Comparison of ENCODE assay signal across 12 mouse cellular contexts in the genomic region with DNA sequence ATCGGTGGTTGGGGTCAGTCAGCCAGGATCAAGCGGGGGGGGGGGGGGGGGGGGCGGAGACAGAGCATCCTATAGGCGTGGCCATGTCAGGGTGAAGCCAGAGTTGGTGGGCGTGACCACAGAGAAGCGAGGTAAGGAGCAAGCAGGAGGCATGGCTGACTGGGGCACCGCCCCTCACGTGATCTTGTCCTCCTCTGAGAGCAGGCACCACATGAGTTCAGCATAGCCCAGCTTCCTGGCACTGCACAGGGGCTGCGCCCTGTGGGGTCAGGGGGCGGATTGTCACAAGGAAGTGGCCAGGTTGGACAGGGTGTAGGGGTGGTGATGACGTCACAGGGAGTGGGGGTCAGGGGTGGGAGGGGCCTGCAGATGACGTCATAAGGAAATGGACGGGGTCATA. TPM values are rescaled to one million over a fixed set of nuclear protein-coding genes. Genes with fewer than 3 reads are reported as not detected.
DNase-seq lines count a peak whose midpoint lies in the region; ATAC-seq and TF ChIP-seq lines count a peak whose summit lies in the region.
"Had no signal": no experiment of that assay in that cellular context is flagged by ENCODE, and none has a peak within 500 bp of the region (broad histone marks: within the 10 kb centered on the region; RNA-seq: fewer than 3 reads in every experiment).

No protein-coding gene starts in this region.

- peak overlapping the region; percentile 100 for H3K27ac ChIP-seq in ES-E14 (ENCODE audit: insufficient read depth, low read depth, low read length, poor library complexity, severe bottlenecking)
- H3K27ac ChIP-seq in heart, adult 2 months = no peak overlapping the region
- H3K27ac ChIP-seq: hindbrain, embryonic 15.5 days; left cerebral cortex, adult 2 months; liver, embryonic 15.5 days had no signal

- DNase-seq in cerebellum, adult 9-11 months = peak; percentile 56
- DNase-seq in cerebellum, postnatal 36 days = no peak
- DNase-seq in lung, postnatal 10 days = peak; percentile 28
- no peak for DNase-seq in lung, adult 18-20 months
- no peak for DNase-seq in ES-E14 (ENCODE audit: low read depth, low spot score)
- DNase-seq in natural killer cell, adult 2 months (ENCODE audit: low spot score in 2 of 2) = peak; percentile 29 to 38
- DNase-seq in heart, adult 2 months = no peak

- TF ChIP-seq EP300 in heart, adult 2 months (IDR thresholded peaks at IDR 0.05; ENCODE audit: insufficient read depth, low read depth, low read length) = no peak

- no peak for TF ChIP-seq CTCF in heart, adult 2 months (IDR thresholded peaks at IDR 0.05)

- no peak overlapping the region for H3K9ac ChIP-seq in ES-E14 (ENCODE audit: insufficient read depth, low read depth, low read length, poor library complexity, severe bottlenecking)
- H3K9ac ChIP-seq in heart, adult 2 months (ENCODE audit: low read depth, low read length) = no peak overlapping the region
- H3K9ac ChIP-seq: heart, embryonic 12.5 days; hindbrain, embryonic 15.5 days; liver, embryonic 15.5 days had no signal

- H3K79me2 ChIP-seq in heart, adult 2 months (replicated peaks; ENCODE audit: control insufficient read depth, insufficient read depth, low read length) = no peaks in the 10 kb centered on the region

- no peak for TF ChIP-seq POLR2A in heart, adult 2 months (IDR thresholded peaks at IDR 0.05; ENCODE audit: insufficient read depth, low read depth, low read length)

- ATAC-seq in erythroblast, adult 5-6 weeks (replicated peaks; ENCODE audit: low FRiP score, poor library complexity, severe bottlenecking) = no peak

- H3K9me3 ChIP-seq in ES-E14 (ENCODE audit: control insufficient read depth, insufficient read depth, low read depth, low read length) = no peaks in the 10 kb centered on the region

- 76% methylated on average over 11 of the region's 13 CpGs for WGBS in heart, adult 2 months

- H3K4me3 ChIP-seq in ES-E14 (ENCODE audit: insufficient read depth in 1 of 2, low read depth in 1 of 2, low read length in 2 of 2, poor library complexity in 1 of 2, severe bottlenecking in 1 of 2) = no peak overlapping the region
- no peak overlapping the region for H3K4me3 ChIP-seq in heart, adult 2 months
- H3K4me3 ChIP-seq: heart, embryonic 12.5 days; hindbrain, embryonic 15.5 days; left cerebral cortex, adult 2 months; liver, embryonic 15.5 days had no signal

- H3K27me3 ChIP-seq in heart, adult 2 months (ENCODE audit: control insufficient read depth, insufficient read depth, low read length) = no peaks in the 10 kb centered on the region
- H3K27me3 ChIP-seq: heart, embryonic 12.5 days; hindbrain, embryonic 15.5 days; liver, embryonic 15.5 days had no signal

- intact Hi-C loops in heart, adult 2 months (cut with DNase I) = loop anchor here (10.0 kb wide), 2 partner anchors 583 to 893 kb away; a partner anchor contains a TSS

- H3K4me1 ChIP-seq in ES-E14 (ENCODE audit: control insufficient read depth in 2 of 2, insufficient read depth in 2 of 2, low read length in 2 of 2, poor library complexity in 1 of 2) = 0 out of 4 replicates have a peak, but pooled peaks cover 0 to 3% of the 10 kb centered on the region in 2 experiments
- no peaks in the 10 kb centered on the region for H3K4me1 ChIP-seq in heart, adult 2 months (ENCODE audit: control insufficient read depth, insufficient read depth, low read length)
- H3K4me1 ChIP-seq: heart, embryonic 12.5 days; hindbrain, embryonic 15.5 days had no signal

- in situ Hi-C loops in ES-E14 (cut with MboI; ENCODE audit: low sequenced_read_pairs in 2 of 2, unreplicated experiment in 2 of 2) = no loop called here

- peaks cover 31% of the 10 kb centered on the region; the same call in 1 of the 2 replicates for H3K36me3 ChIP-seq in ES-E14 (ENCODE audit: control insufficient read depth, insufficient read depth, low read length, poor library complexity, severe bottlenecking)
- no peaks in the 10 kb centered on the region for H3K36me3 ChIP-seq in heart, adult 2 months (ENCODE audit: control insufficient read depth, insufficient read depth, low read length)

TF ChIP-seq in ES-E14, 5 proteins besides CTCF, POLR2A, EP300 and RAD21:
- TF ChIP-seq ZNF384 (IDR thresholded peaks at IDR 0.05; ENCODE audit: low read depth, low read length) (no peak), MAFK (IDR thresholded peaks at IDR 0.05; ENCODE audit: insufficient read depth, low read depth, low read length) (no peak), CHD2 (IDR thresholded peaks at IDR 0.05; ENCODE audit: low read depth, low read length) (no peak), HCFC1 (IDR thresholded peaks at IDR 0.05; ENCODE audit: borderline replicate concordance, insufficient read depth, low read length) (no peak), ZC3H11A (IDR thresholded peaks at IDR 0.05; ENCODE audit: borderline replicate concordance, low read depth, low read length) (no peak)

RNA-seq across cellular contexts. Expression of a gene that starts 6.7 kb away (rescaled TPM):
- 18.4 and 19.9 TPM in 2 replicates for total RNA-seq in ES-E14 (2012; rRNA removed)
- 5.4 TPM in 1 of 2 replicates, not detected in the other for total RNA-seq in erythroblast, adult 5-6 weeks (2015; ENCODE audit: low replicate concordance)
- 2.6 and 2.8 TPM in 2 replicates for total RNA-seq in erythroblast, adult 5-6 weeks (2017; ENCODE audit: low replicate concordance)
- 1 to 10 TPM; 4.7 to 7.3 TPM for total RNA-seq in heart, adult 2 months (2021)
- polyA plus RNA-seq in heart, adult 2 months (2012; rRNA removed) = 3.4 and 8.4 TPM in 2 replicates

Comparison
In these comparisons a context has a peak if more than half of its experiments do, and no peak if none do; other contexts are left out.
1. DNase-seq: peak in cerebellum, adult 9-11 months (single experiment), lung, postnatal 10 days (single experiment) and natural killer cell, adult 2 months (2 of 2); none in cerebellum, postnatal 36 days (0 of 2), lung, adult 18-20 months (0 of 2), ES-E14 (single experiment) and heart, adult 2 months (0 of 2).